Mouse (Mus musculus): ENCODE measurements around the gene Neurod1. TPM values are rescaled to one million over a fixed set of nuclear protein-coding genes. Genes with fewer than 3 reads are reported as not detected.

Neurod1 gene
- polyA plus RNA-seq, 1 experiment from 2014 or later, result not detected

DNA sequence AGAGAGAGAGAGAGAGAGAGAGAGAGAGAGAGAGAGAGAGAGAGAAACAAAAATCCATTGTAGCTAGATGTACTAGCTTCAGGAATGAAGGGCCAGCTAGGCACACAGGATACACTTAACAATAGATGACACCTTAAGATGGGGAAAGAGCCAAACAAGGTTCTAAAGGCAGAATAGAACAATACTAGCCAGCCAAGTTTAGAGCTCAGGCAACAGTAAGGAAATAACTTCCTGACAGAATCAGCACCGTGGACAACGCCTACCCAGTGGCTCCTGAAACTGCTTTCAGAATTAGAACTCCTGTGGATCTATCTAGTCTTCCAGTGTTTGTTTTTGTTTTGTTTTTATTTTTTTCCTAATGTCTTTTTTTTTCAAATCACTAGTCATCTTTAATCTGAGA is 4.0 kb upstream of the Neurod1 start:
- no peaks in the 10 kb centered on the region for H3K9me3 ChIP-seq (replicated peaks; ENCODE audit: low read length)
- ATAC-seq (replicated peaks; ENCODE audit: low FRiP score, low read depth) (no peak), DNase-seq (ENCODE audit: low spot score) (peak; percentile 75)
- H3K4me1 ChIP-seq (replicated peaks; ENCODE audit: insufficient read depth, low read length), result no peaks in the 10 kb centered on the region
- no peak overlapping the region for H3K9ac ChIP-seq (ENCODE audit: low read depth, low read length)
- H3K27me3 ChIP-seq (ENCODE audit: insufficient read depth, low read length), result peaks cover 49% of the 10 kb centered on the region
- H3K27ac ChIP-seq, result no peak overlapping the region
- H3K4me2 ChIP-seq (ENCODE audit: low read length), result no peak overlapping the region
- TF ChIP-seq CTCF (IDR thresholded peaks at IDR 0.05; ENCODE audit: low read depth), result no peak
- H3K4me3 ChIP-seq (replicated peaks; ENCODE audit: low read depth, low read length), result no peak overlapping the region
- H3K36me3 ChIP-seq (ENCODE audit: insufficient read depth, low read length), result no peaks in the 10 kb centered on the region
- 4% methylated on average over 2 of the region's 2 CpGs for whole genome bisulfite sequencing

DNA sequence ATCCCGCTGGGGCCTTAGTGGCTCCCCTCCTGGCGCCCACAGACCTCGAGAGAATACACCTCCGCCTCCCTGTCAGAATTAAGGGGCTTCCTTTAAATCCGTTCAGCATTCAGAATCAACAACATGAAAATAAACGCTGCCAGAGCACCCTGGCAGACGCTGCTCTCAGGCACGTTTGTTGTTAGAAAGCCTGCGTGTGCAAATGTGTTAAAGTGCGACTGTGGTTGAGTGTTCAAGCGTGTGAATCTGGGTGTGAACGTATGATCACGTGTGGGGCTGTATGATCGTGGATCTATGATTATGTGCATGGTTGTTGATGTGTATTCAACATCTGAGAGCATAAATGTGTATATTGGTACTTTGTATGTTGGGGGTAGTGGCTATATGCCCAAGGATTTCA is 3.6 kb upstream of the Neurod1 start:
- Histone ChIP-seq H3K4me2 (ENCODE audit: low read length) (no peak overlapping the region), H3K9me3 (replicated peaks; ENCODE audit: low read length) (no peaks in the 10 kb centered on the region), H3K4me1 (replicated peaks; ENCODE audit: insufficient read depth, low read length) (no peaks in the 10 kb centered on the region), H3K36me3 (ENCODE audit: insufficient read depth, low read length) (no peaks in the 10 kb centered on the region), H3K9ac (ENCODE audit: low read depth, low read length) (no peak overlapping the region), H3K27me3 (ENCODE audit: insufficient read depth, low read length) (peaks cover 54% of the 10 kb centered on the region), H3K27ac (no peak overlapping the region), H3K4me3 (replicated peaks; ENCODE audit: low read depth, low read length) (no peak overlapping the region)
- ATAC-seq (replicated peaks; ENCODE audit: low FRiP score, low read depth) (no peak), DNase-seq (ENCODE audit: low spot score) (no peak)
- WGBS, result 8% methylated on average over 14 of the region's 14 CpGs
- no peak for TF ChIP-seq CTCF (IDR thresholded peaks at IDR 0.05; ENCODE audit: low read depth)

- Histone ChIP-seq H3K9ac (ENCODE audit: low read depth, low read length) (no peak overlapping the region), H3K27me3 (ENCODE audit: insufficient read depth, low read length) (peaks cover 61% of the 10 kb centered on the region), H3K27ac (no peak overlapping the region), H3K9me3 (replicated peaks; ENCODE audit: low read length) (no peaks in the 10 kb centered on the region), H3K36me3 (ENCODE audit: insufficient read depth, low read length) (no peaks in the 10 kb centered on the region), H3K4me2 (ENCODE audit: low read length) (no peak overlapping the region), H3K4me1 (replicated peaks; ENCODE audit: insufficient read depth, low read length) (no peaks in the 10 kb centered on the region), H3K4me3 (replicated peaks; ENCODE audit: low read depth, low read length) (no peak overlapping the region)
- TF ChIP-seq CTCF (IDR thresholded peaks at IDR 0.05; ENCODE audit: low read depth), result no peak
- ATAC-seq (replicated peaks; ENCODE audit: low FRiP score, low read depth), result peak; percentile 54; the same call in 1 of the 2 replicates
- 1% methylated on average over 44 of the region's 44 CpGs for WGBS
- DNase-seq (ENCODE audit: low spot score), result peak; percentile 3
Measured at GRCm38 (mm10) chr2:79459061-79460045, 2.8 kb upstream of the Neurod1 start.

GRCm38 (mm10) chr2:79457932-79458331 is 1.4 kb upstream of the Neurod1 start:
- H3K9ac ChIP-seq (ENCODE audit: low read depth, low read length), result no peak overlapping the region
- H3K4me2 ChIP-seq (ENCODE audit: low read length), result no peak overlapping the region
- DNase-seq (ENCODE audit: low spot score) (no peak), ATAC-seq (replicated peaks; ENCODE audit: low FRiP score, low read depth) (no peak)
- H3K27ac ChIP-seq, result no peak overlapping the region
- H3K4me1 ChIP-seq (replicated peaks; ENCODE audit: insufficient read depth, low read length), result no peaks in the 10 kb centered on the region
- H3K36me3 ChIP-seq (ENCODE audit: insufficient read depth, low read length), result no peaks in the 10 kb centered on the region
- 27% methylated on average over 3 of the region's 3 CpGs for WGBS
- no peaks in the 10 kb centered on the region for H3K9me3 ChIP-seq (replicated peaks; ENCODE audit: low read length)
- TF ChIP-seq CTCF (IDR thresholded peaks at IDR 0.05; ENCODE audit: low read depth), result no peak
- H3K27me3 ChIP-seq (ENCODE audit: insufficient read depth, low read length), result peaks cover 69% of the 10 kb centered on the region
- H3K4me3 ChIP-seq (replicated peaks; ENCODE audit: low read depth, low read length), result no peak overlapping the region

GRCm38 (mm10) chr2:79457434-79457833 is 883 bp upstream of the Neurod1 start:
- Histone ChIP-seq H3K4me2 (ENCODE audit: low read length) (no peak overlapping the region), H3K9ac (ENCODE audit: low read depth, low read length) (no peak overlapping the region), H3K4me3 (replicated peaks; ENCODE audit: low read depth, low read length) (no peak overlapping the region), H3K36me3 (ENCODE audit: insufficient read depth, low read length) (no peaks in the 10 kb centered on the region), H3K27ac (no peak overlapping the region), H3K9me3 (replicated peaks; ENCODE audit: low read length) (no peaks in the 10 kb centered on the region), H3K27me3 (ENCODE audit: insufficient read depth, low read length) (peaks cover 72% of the 10 kb centered on the region), H3K4me1 (replicated peaks; ENCODE audit: insufficient read depth, low read length) (no peaks in the 10 kb centered on the region)
- no peak for TF ChIP-seq CTCF (IDR thresholded peaks at IDR 0.05; ENCODE audit: low read depth)
- 55% methylated on average over 3 of the region's 3 CpGs for WGBS
- DNase-seq (ENCODE audit: low spot score) (no peak), ATAC-seq (replicated peaks; ENCODE audit: low FRiP score, low read depth) (no peak)

GRCm38 (mm10) chr2:79455646-79456045 is 905 bp downstream of the Neurod1 start:
- no peaks in the 10 kb centered on the region for H3K4me1 ChIP-seq (replicated peaks; ENCODE audit: insufficient read depth, low read length)
- no peak overlapping the region for H3K9ac ChIP-seq (ENCODE audit: low read depth, low read length)
- TF ChIP-seq CTCF (IDR thresholded peaks at IDR 0.05; ENCODE audit: low read depth), result no peak
- no peaks in the 10 kb centered on the region for H3K9me3 ChIP-seq (replicated peaks; ENCODE audit: low read length)
- DNase-seq (ENCODE audit: low spot score) (no peak), ATAC-seq (replicated peaks; ENCODE audit: low FRiP score, low read depth) (no peak)
- peaks cover 74% of the 10 kb centered on the region for H3K27me3 ChIP-seq (ENCODE audit: insufficient read depth, low read length)
- H3K4me3 ChIP-seq (replicated peaks; ENCODE audit: low read depth, low read length), result no peak overlapping the region
- whole genome bisulfite sequencing, result 2% methylated on average over 10 of the region's 10 CpGs
- no peak overlapping the region for H3K27ac ChIP-seq
- H3K4me2 ChIP-seq (ENCODE audit: low read length), result no peak overlapping the region
- no peaks in the 10 kb centered on the region for H3K36me3 ChIP-seq (ENCODE audit: insufficient read depth, low read length)
